Mouse (Mus musculus) heart, postnatal 0 days (tissue): ENCODE measurements around the gene Prss16. TPM values are rescaled to one million over a fixed set of nuclear protein-coding genes. Genes with fewer than 3 reads are reported as not detected.

Experiments
- ATAC-seq: fragments of 200-750 bp; cut with Nextera tagmentation; 2 replicates; pipeline ENCODE4 v1.8.0; 2017; ENCODE audit warnings: low read depth, moderate number of reproducible peaks, moderate library complexity; ENCODE audit not compliant: insufficient read depth
- DNase-seq: peaks from one replicate; pipeline ENCODE4 v3.0.0-alpha.2; 2016; ENCODE audit warnings: low spot score
- H3K27ac ChIP-seq: fragments of 300-500 bp; sonication (generic); 2 replicates; pipeline ENCODE4 v1.5.1; 2014; ENCODE audit warnings: low read depth, mild to moderate bottlenecking
- H3K27me3 ChIP-seq: fragments of 300-500 bp; sonication (generic); 2 replicates; pipeline ENCODE4 v1.6.1; 2014; ENCODE audit warnings: low read length, mixed read lengths; ENCODE audit not compliant: control insufficient read depth, insufficient read depth
- H3K36me3 ChIP-seq: fragments of 300-500 bp; sonication (generic); replicated peaks from 2 replicates; pipeline ENCODE4 v1.6.1; 2014; ENCODE audit warnings: low read length, mixed read lengths; ENCODE audit not compliant: control insufficient read depth, insufficient read depth
- H3K4me1 ChIP-seq: fragments of 300-500 bp; sonication (generic); 2 replicates; pipeline ENCODE4 v1.6.1; 2014; ENCODE audit warnings: antibody characterized with exemption; ENCODE audit not compliant: control insufficient read depth, insufficient read depth
- H3K4me2 ChIP-seq: fragments of 300-500 bp; sonication (generic); 2 replicates; pipeline ENCODE4 v1.6.1; 2014; ENCODE audit warnings: low read depth, mild to moderate bottlenecking, low read length, moderate library complexity
- H3K4me3 ChIP-seq: fragments of 300-500 bp; sonication (generic); 2 replicates; pipeline ENCODE4 v1.5.1; 2014; ENCODE audit warnings: low read depth, low read length
- H3K9ac ChIP-seq: fragments of 300-500 bp; sonication (generic); replicated peaks from 2 replicates; pipeline ENCODE4 v1.6.1; 2014; ENCODE audit warnings: low read depth, low read length, mixed read lengths
- H3K9me3 ChIP-seq: fragments of 300-500 bp; sonication (generic); replicated peaks from 2 replicates; pipeline ENCODE4 v1.6.1; 2016; ENCODE audit warnings: low read length; ENCODE audit not compliant: control insufficient read depth
- CTCF ChIP-seq: IDR thresholded peaks from 2 replicates; pipeline ENCODE4 v1.5.1; 2016; ENCODE audit warnings: antibody characterized with exemption, control low read depth, low read depth
- EP300 ChIP-seq: IDR thresholded peaks from 2 replicates; pipeline ENCODE4 v1.6.1; 2016; ENCODE audit warnings: antibody characterized with exemption, low read depth
- WGBS: fragments of 180-500 bp; shearing (Covaris S2); extraction: QIAGEN DNeasy Blood & Tissue Kit; methylation state at CpG from one replicate; pipeline ENCODE4 v1.1.7; 2014; 5-methylcytosine and 5-hydroxymethylcytosine counted together
- polyA plus RNA-seq: library from polyadenylated mRNA; unstranded; fragments of >200 nt; fragmentation: Nextera tagmentation; extraction: Ambion mirVana; gene quantifications from 2 replicates; pipeline ENCODE4 v1.2.1, GENCODE M21; 2015
- total RNA-seq: library from RNA; depleted of rRNA; stranded (reverse); fragments of >200 nt; gene quantifications from 2 replicates; pipeline ENCODE4 v1.2.3, GENCODE M21; 2014; ENCODE audit warnings: low replicate concordance

Gene Prss16
- total and polyA plus RNA-seq, 2 experiments from 2014 or later: 0.05 TPM; not detected in 1

DNA sequence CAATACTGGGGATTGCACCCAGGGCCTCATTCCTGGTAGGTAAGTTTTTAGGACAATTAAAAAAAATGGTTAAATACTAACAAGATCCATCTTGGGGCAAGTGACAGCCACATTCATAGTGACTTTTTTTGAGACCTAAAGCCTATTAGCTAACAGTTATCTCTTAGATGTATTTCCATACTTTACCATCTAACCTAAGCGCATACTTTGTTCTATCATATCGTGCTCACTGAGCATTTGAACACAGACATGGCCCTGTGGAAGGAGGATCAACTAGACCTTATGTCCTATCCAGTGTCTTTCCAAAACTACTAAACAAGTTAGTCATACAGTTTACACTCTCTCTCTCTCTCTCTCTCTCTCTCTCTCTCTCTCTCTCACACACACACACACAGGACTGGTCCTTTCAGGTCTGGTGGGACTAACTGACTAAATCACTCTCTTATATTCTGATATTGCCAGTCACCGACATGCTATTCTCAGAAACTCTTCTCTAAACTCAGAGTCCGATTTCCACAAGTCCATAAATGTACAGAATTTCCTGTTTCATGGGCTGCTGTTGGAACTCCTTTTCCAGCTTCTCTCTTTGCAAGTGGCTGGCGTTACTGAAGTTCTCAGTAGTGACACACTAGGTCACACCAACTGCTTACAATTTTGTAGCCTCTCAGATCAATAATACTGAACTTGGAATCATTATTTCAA is 24.4 kb upstream of the Prss16 start:
- ATAC-seq (no peak), DNase-seq (no peak)
- Histone ChIP-seq H3K4me1 (peaks cover 8% of the 10 kb centered on the region; the same call in 1 of the 2 replicates), H3K27me3 (no peaks in the 10 kb centered on the region), H3K4me2 (peak overlapping the region; percentile 52; the same call in 1 of the 2 replicates), H3K27ac (no peak overlapping the region), H3K9ac (no peak overlapping the region), H3K9me3 (no peaks in the 10 kb centered on the region), H3K4me3 (no peak overlapping the region), H3K36me3 (no peaks in the 10 kb centered on the region)
- TF ChIP-seq EP300: no peak
- no peak for TF ChIP-seq CTCF
- 52% methylated on average over 5 of the region's 5 CpGs for WGBS

- H3K27me3 ChIP-seq: no peaks in the 10 kb centered on the region
- no peaks in the 10 kb centered on the region for H3K36me3 ChIP-seq
- 0 out of 2 replicates have a peak, but pooled peaks cover 4% of the 10 kb centered on the region for H3K4me1 ChIP-seq
- no peak for ATAC-seq
- DNase-seq: no peak
- H3K4me2 ChIP-seq: no peak overlapping the region
- H3K4me3 ChIP-seq: no peak overlapping the region
- H3K27ac ChIP-seq: no peak overlapping the region
- no peaks in the 10 kb centered on the region for H3K9me3 ChIP-seq
- no peak overlapping the region for H3K9ac ChIP-seq
- TF ChIP-seq EP300: no peak
- TF ChIP-seq CTCF: peak; percentile 27; the same call in 1 of the 2 replicates
- 11% methylated on average over 4 of the region's 4 CpGs for WGBS
Observed at GRCm38 (mm10) chr13:22030493-22030892, 21.0 kb upstream of the Prss16 start.

DNA sequence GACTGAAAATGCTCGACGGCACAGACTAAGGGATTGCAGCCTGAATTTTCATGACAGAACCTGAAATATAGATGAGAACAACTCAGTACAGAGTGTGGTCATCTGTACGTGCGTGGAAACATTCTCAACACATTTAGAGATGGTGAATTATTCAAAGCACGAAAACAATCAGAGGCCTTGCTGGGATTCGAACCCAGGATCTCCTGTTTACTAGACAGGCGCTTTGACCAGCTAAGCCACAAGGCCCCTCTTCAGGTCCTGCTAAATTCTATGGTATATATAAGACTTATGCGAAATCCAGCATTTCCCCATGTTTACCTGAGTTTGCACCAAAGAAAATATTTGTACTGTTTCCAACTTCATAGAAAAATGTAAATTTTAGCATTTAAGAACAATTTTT is 20.4 kb upstream of the Prss16 start:
- Histone ChIP-seq H3K9ac (no peak overlapping the region), H3K4me3 (no peak overlapping the region), H3K9me3 (no peaks in the 10 kb centered on the region), H3K4me2 (no peak overlapping the region), H3K27ac (no peak overlapping the region), H3K36me3 (no peaks in the 10 kb centered on the region), H3K4me1 (0 out of 2 replicates have a peak, but pooled peaks cover 4% of the 10 kb centered on the region), H3K27me3 (no peaks in the 10 kb centered on the region)
- TF ChIP-seq EP300 (no peak), CTCF (no peak)
- 40% methylated on average over 8 of the region's 8 CpGs for WGBS
- ATAC-seq (no peak), DNase-seq (no peak)

GRCm38 (mm10) chr13:22028673-22029460 is 19.3 kb upstream of the Prss16 start:
- Histone ChIP-seq H3K4me3 (peak overlapping the region; percentile 58), H3K36me3 (no peaks in the 10 kb centered on the region), H3K27me3 (no peaks in the 10 kb centered on the region), H3K9ac (peak overlapping the region; percentile 58; the same call in 1 of the 2 replicates), H3K9me3 (no peaks in the 10 kb centered on the region), H3K4me1 (no peaks in the 10 kb centered on the region), H3K4me2 (peak overlapping the region; percentile 73), H3K27ac (peak overlapping the region; percentile 86)
- ATAC-seq: peak; percentile 82
- DNase-seq: peak; percentile 85
- TF ChIP-seq CTCF: peak; percentile 96
- no peak for TF ChIP-seq EP300
- WGBS: 1% methylated on average over 40 of the region's 40 CpGs

GRCm38 (mm10) chr13:22026058-22027031 is 16.8 kb upstream of the Prss16 start:
- Histone ChIP-seq H3K27me3 (no peaks in the 10 kb centered on the region), H3K9me3 (no peaks in the 10 kb centered on the region), H3K27ac (peak overlapping the region; percentile 23; the same call in 1 of the 2 replicates), H3K36me3 (no peaks in the 10 kb centered on the region), H3K4me1 (no peaks in the 10 kb centered on the region), H3K4me3 (peak overlapping the region; percentile 53), H3K9ac (peak overlapping the region; percentile 15; the same call in 1 of the 2 replicates), H3K4me2 (peak overlapping the region; percentile 59)
- TF ChIP-seq CTCF (no peak), EP300 (no peak)
- DNase-seq (peak; percentile 67), ATAC-seq (peak; percentile 55; the same call in 1 of the 2 replicates)
- WGBS: 2% methylated on average over 35 of the region's 35 CpGs
